Mouse (Mus musculus) mesoderm, embryonic 11.5 days (tissue): ENCODE measurements at regions not wholly inside any gene's neighbourhood (a gene's known extent, or its start where the extent isn't known, plus 50 kb on each side); places are given as distances from the start of the nearest gene placed in this dataset.

Experiments
- DNase-seq: peaks from one replicate; pipeline ENCODE4 v3.0.0-alpha.2; 2012; ENCODE audit warnings: low read depth, low spot score

DNA sequence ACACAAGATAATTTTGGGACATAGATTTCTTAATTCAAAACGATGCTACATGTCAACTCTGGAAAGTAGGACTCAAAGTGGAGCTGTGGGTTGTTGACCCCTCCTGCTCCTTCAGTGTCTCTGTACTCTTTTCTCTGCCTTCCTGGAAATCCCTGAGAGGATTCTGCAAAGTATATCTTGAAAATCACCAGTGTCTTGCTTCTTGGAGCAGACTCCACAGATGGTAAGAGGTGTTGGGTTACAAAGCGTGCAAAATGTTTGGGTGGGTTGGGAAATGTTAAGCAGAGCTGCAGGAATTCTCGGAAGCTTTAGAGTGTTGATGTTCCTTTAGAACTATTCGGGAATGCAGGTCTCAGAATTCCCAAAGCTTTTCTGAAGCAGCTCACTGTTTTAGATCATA is 61.5 kb upstream of the Abcb5 start:
- peak; percentile 24 for DNase-seq

DNA sequence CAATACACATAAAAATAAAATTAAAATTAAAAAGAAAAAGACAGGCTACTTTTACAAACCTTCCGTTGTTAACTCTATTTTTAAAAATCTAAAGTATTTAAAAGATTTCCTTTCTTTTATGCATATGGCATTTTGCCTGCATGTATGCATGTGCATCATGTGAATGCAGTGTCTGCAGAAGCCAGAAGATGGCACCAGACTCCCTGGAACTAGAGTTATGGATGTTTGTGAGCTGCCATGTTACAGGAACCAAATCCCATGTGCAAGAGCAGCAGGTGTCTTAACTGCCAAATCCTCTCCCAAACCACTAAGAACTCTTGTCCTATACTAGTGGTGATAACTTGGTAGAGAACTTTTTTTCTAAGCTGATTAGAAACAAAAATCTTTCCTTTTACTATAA is 60.1 kb upstream of the Abcb5 start:
- peak; percentile 73 for DNase-seq

DNA sequence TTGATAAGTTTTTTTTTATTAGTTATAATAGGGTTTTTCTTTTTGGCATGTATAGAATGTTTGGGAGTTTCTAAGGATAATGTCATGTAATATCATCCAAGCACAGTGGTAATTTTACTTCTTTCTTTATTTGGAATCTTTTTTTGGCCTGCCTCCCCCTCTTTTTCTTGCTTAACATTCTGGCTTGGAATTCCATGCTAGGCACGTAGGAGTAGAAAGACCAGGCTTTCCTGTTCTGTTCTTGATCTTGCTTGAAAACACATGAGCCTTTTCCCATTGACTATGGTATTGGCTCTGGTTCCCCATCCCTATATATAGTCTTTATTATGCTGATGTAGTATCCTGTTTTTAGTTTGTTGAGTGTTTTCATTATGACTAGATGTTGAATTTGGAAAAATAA is 57.8 kb upstream of the Abcb5 start:
- no peak for DNase-seq
